Mouse (Mus musculus) intestine, postnatal 0 days (tissue): Measurements from ENCODE around the gene Aadat. TPM values are rescaled to one million over a fixed set of nuclear protein-coding genes. Genes with fewer than 3 reads are reported as not detected.
A peak's percentile ranks its signal among the peaks of the same experiment; 100 is the strongest.
"Not testable (repeated sequence)": the region's sequence is repeated elsewhere in the genome, so short reads cannot be mapped to it uniquely, and the experiment has no call there.

Experiments
- ATAC-seq: fragments of 200-750 bp; cut with Nextera tagmentation; 2 replicates; pipeline ENCODE4 v1.8.0; 2017; ENCODE audit warnings: mild to moderate bottlenecking, moderate TSS enrichment, moderate library complexity
- H3K27ac ChIP-seq: fragments of 300-500 bp; sonication (generic); 2 replicates; pipeline ENCODE4 v1.5.1; 2014; ENCODE audit warnings: mild to moderate bottlenecking, low read depth, low read length, moderate library complexity
- H3K27me3 ChIP-seq: fragments of 300-500 bp; sonication (generic); replicated peaks from 2 replicates; pipeline ENCODE4 v1.6.1; 2014; ENCODE audit warnings: low read length, mixed read lengths; ENCODE audit not compliant: control insufficient read depth, insufficient read depth
- H3K36me3 ChIP-seq: fragments of 300-500 bp; sonication (generic); 2 replicates; pipeline ENCODE4 v1.6.1; 2014; ENCODE audit warnings: mild to moderate bottlenecking, moderate library complexity; ENCODE audit not compliant: control insufficient read depth, insufficient read depth
- H3K4me1 ChIP-seq: fragments of 300-500 bp; sonication (generic); replicated peaks from 2 replicates; pipeline ENCODE4 v1.6.1; 2014; ENCODE audit warnings: antibody characterized with exemption, low read length, mixed read lengths; ENCODE audit not compliant: control insufficient read depth, insufficient read depth
- H3K4me2 ChIP-seq: fragments of 300-500 bp; sonication (generic); replicated peaks from 2 replicates; pipeline ENCODE4 v1.6.1; 2014; ENCODE audit warnings: low read depth, mild to moderate bottlenecking, moderate library complexity
- H3K4me3 ChIP-seq: fragments of 300-500 bp; sonication (generic); 2 replicates; pipeline ENCODE4 v1.5.1; 2014; ENCODE audit warnings: low read depth, low read length
- H3K9ac ChIP-seq: fragments of 300-500 bp; sonication (generic); 2 replicates; pipeline ENCODE4 v1.6.1; 2014; ENCODE audit warnings: mild to moderate bottlenecking, low read depth, low read length
- H3K9me3 ChIP-seq: fragments of 300-500 bp; sonication (generic); 2 replicates; pipeline ENCODE4 v1.6.1; 2016; ENCODE audit warnings: mixed run types; ENCODE audit not compliant: control insufficient read depth
- CTCF ChIP-seq: sonication (generic); IDR thresholded peaks from 2 replicates; pipeline ENCODE4 v1.5.1; 2016; ENCODE audit warnings: low read depth, mild to moderate bottlenecking, control low read depth, antibody characterized with exemption, moderate library complexity
- WGBS: fragments of 180-500 bp; shearing (Covaris S2); extraction: QIAGEN DNeasy Blood & Tissue Kit; methylation state at CpG from one replicate; pipeline ENCODE4 v1.1.7; 2014; 5-methylcytosine and 5-hydroxymethylcytosine counted together
- polyA plus RNA-seq: library from polyadenylated mRNA; unstranded; fragments of >200 nt; fragmentation: Nextera tagmentation; extraction: Ambion mirVana; gene quantifications from 2 replicates; pipeline ENCODE4 v1.2.1, GENCODE M21; 2015

The Aadat gene
- 0.17 TPM in 1 of 2 replicates, not detected in the other for polyA plus RNA-seq

- Histone ChIP-seq H3K9ac (no peak within 1 kb of the TSS), H3K27ac (no peak within 1 kb of the TSS), H3K4me1 (no peaks in the 10 kb centered on the region), H3K36me3 (no peaks in the 10 kb centered on the region), H3K4me2 (peak within 1 kb of the TSS; percentile 72), H3K27me3 (no peaks in the 10 kb centered on the region), H3K9me3 (no peaks in the 10 kb centered on the region), H3K4me3 (peak within 1 kb of the TSS; percentile 25)
- peak; percentile 70 for ATAC-seq
- peak; percentile 88 for TF ChIP-seq CTCF
- WGBS: 3% methylated on average over 25 of the region's 25 CpGs
Measured at GRCm38 (mm10) chr8:60505653-60506521, at the start of gene Aadat. Gene Aadat (plus strand): TSS chr8:60505932.

- no peak for ATAC-seq
- Histone ChIP-seq H3K36me3 (no peaks in the 10 kb centered on the region), H3K27me3 (no peaks in the 10 kb centered on the region), H3K9me3 (no peaks in the 10 kb centered on the region), H3K9ac (no peak overlapping the region), H3K27ac (no peak overlapping the region), H3K4me1 (no peaks in the 10 kb centered on the region), H3K4me3 (no peak overlapping the region), H3K4me2 (no peak overlapping the region)
- peak; percentile 89 for TF ChIP-seq CTCF
- WGBS: 38% methylated on average over 15 of the region's 15 CpGs
Measured at GRCm38 (mm10) chr8:60466686-60467335, 38.9 kb upstream of the Aadat start.

- no peak overlapping the region for H3K4me3 ChIP-seq
- H3K27me3 ChIP-seq: no peaks in the 10 kb centered on the region
- no peak for TF ChIP-seq CTCF
- no peaks in the 10 kb centered on the region for H3K4me1 ChIP-seq
- WGBS: 64% methylated on average over 2 of the region's 2 CpGs
- no peaks in the 10 kb centered on the region for H3K9me3 ChIP-seq
- no peak for ATAC-seq
- no peaks in the 10 kb centered on the region for H3K36me3 ChIP-seq
- H3K27ac ChIP-seq: no peak overlapping the region
- no peak overlapping the region for H3K4me2 ChIP-seq
- no peak overlapping the region for H3K9ac ChIP-seq
Measured at GRCm38 (mm10) chr8:60490147-60490546, 15.6 kb upstream of the Aadat start.

DNA sequence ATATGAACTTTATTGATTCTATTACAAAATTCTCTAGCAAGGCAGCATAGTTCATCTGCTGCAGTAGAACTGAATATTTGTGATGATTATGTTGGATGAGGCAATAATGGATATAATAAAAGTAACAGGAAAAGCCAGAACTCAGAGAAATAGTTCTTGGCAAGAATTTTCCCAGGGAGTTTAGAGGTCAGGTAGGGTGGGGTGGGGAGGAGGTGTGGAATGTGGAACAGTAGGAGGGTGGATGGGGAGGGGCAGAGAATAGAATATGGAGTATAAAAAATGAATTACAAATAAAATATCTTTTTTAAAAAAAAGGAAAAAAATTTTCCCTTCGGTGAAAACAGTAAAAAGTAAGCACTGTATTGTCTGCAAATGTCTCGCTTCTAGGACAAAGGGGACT, 13.9 kb upstream of the Aadat start:
- H3K27ac ChIP-seq: no peak overlapping the region
- no peak for ATAC-seq

DNA sequence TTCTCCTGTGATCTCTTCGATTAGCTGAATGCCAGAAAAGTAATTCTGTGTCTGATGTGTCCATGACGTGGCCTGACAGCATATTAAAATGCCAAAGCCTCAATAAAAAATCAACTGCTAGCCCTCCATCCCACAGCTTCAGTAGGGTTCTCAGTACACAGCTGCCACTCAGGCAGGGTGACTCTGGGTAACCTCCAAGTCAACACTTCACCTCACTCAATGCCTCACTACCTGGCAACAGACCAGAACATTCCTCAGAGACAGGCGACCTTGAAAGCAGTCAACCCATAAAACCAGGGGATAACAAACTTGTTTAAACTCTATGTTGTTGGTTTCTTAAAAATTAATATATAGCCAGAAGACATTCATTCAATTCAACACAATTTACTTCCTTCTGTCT, 13.3 kb upstream of the Aadat start:
- 63% methylated on average over 3 of the region's 3 CpGs for WGBS
- Histone ChIP-seq H3K9ac (no peak overlapping the region), H3K27ac (no peak overlapping the region), H3K4me1 (no peaks in the 10 kb centered on the region), H3K27me3 (no peaks in the 10 kb centered on the region), H3K4me2 (no peak overlapping the region), H3K36me3 (no peaks in the 10 kb centered on the region), H3K9me3 (no peaks in the 10 kb centered on the region), H3K4me3 (no peak overlapping the region)
- no peak for TF ChIP-seq CTCF
- ATAC-seq: no peak

More for the DNA sequence above, 13.9 kb upstream of the Aadat start:
- no peaks in the 10 kb centered on the region for H3K9me3 ChIP-seq
- H3K9ac ChIP-seq: no peak overlapping the region
- H3K4me2 ChIP-seq: no peak overlapping the region
- H3K36me3 ChIP-seq: no peaks in the 10 kb centered on the region
- no peak overlapping the region for H3K4me3 ChIP-seq
- H3K27me3 ChIP-seq: no peaks in the 10 kb centered on the region
- no peak for TF ChIP-seq CTCF
- 92% methylated on average over 2 of the region's 2 CpGs for WGBS
- H3K4me1 ChIP-seq: no peaks in the 10 kb centered on the region

DNA sequence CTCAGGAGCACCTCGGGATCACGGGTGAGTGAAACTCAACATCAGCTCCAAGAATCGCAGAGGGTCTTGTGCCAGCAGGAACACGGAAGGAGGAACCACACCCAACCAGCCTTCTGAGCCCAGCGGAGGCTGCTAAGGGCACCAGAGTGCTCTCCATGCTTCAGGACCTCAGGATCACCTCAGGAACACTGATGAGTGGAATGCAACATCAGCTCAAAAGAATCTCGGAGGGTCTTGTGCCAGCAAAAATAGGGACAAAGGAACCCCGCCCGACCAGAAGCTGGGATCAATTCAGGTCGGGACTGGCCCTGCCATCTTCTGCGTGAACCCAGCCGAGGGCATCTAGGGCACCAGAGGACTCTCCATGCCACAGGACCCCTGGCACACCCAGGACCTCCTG, 11.1 kb upstream of the Aadat start:
- Histone ChIP-seq H3K9me3 (no peaks in the 10 kb centered on the region), H3K36me3 (no peaks in the 10 kb centered on the region), H3K27ac (no peak overlapping the region), H3K4me3 (no peak overlapping the region), H3K4me1 (no peaks in the 10 kb centered on the region), H3K27me3 (no peaks in the 10 kb centered on the region), H3K4me2 (no peak overlapping the region), H3K9ac (no peak overlapping the region)
- ATAC-seq: no peak
- no peak for TF ChIP-seq CTCF
- 91% methylated on average over 11 of the region's 11 CpGs for WGBS

GRCm38 (mm10) chr8:60495046-60495445, 10.7 kb upstream of the Aadat start:
- H3K4me2 ChIP-seq, ATAC-seq, H3K27me3 ChIP-seq, H3K9me3 ChIP-seq, H3K36me3 ChIP-seq, H3K27ac ChIP-seq, H3K9ac ChIP-seq, H3K4me3 ChIP-seq, H3K4me1 ChIP-seq: not testable (repeated sequence)
- 43% methylated on average over 2 of the region's 2 CpGs for WGBS
